Mouse (Mus musculus): ENCODE results near the gene Foxr1. TPM values are rescaled to one million over a fixed set of nuclear protein-coding genes. Genes with fewer than 3 reads are reported as not detected.

Gene Foxr1
- polyA plus RNA-seq, 1 experiment from 2014 or later, result not detected

GRCm38 (mm10) chr9:44384596-44384995, 56.3 kb downstream of the Foxr1 start:
- no peak for TF ChIP-seq CTCF (IDR thresholded peaks at IDR 0.05; ENCODE audit: low read depth)
- H3K9ac ChIP-seq (ENCODE audit: low read depth, low read length), result no peak overlapping the region
- no peak for ATAC-seq
- WGBS, result 83% methylated on average over 13 of the region's 13 CpGs
- no peaks in the 10 kb centered on the region for H3K9me3 ChIP-seq (ENCODE audit: control insufficient read depth)
- H3K36me3 ChIP-seq (ENCODE audit: control insufficient read depth, insufficient read depth), result peaks cover 85% of the 10 kb centered on the region
- peaks cover 6% of the 10 kb centered on the region; the same call in 1 of the 2 replicates for H3K4me1 ChIP-seq (replicated peaks; ENCODE audit: control insufficient read depth, insufficient read depth, low read length)
- no peak overlapping the region for H3K4me2 ChIP-seq (replicated peaks; ENCODE audit: low read depth)
- H3K27ac ChIP-seq (ENCODE audit: low read depth, low read length), result no peak overlapping the region; the same call in 1 of the 2 replicates
- H3K4me3 ChIP-seq (ENCODE audit: low read depth, low read length), result no peak overlapping the region
- no peaks in the 10 kb centered on the region for H3K27me3 ChIP-seq (replicated peaks; ENCODE audit: control insufficient read depth, insufficient read depth, low read length)

Small RNAs within 50 kb of the gene (microRNA-seq; reads per million reads assigned to microRNA genes)
- 1.1 reads per million for gene Mir7085

Other genes starting within 250 kb of the Foxr1 start
- gene Cbl, start 207.1 kb downstream of the Foxr1 start, polyA plus RNA-seq (2015; fragmentation: Nextera tagmentation; extraction: Ambion mirVana), result 5.8 and 6.7 TPM in 2 replicates
- gene Ccdc153, start 200.5 kb downstream of the Foxr1 start, polyA plus RNA-seq (2015; fragmentation: Nextera tagmentation; extraction: Ambion mirVana), result not detected in 2 replicates
- 37.0 and 40.1 TPM in 2 replicates for gene Pdzd3, start 189.7 kb downstream of the Foxr1 start, polyA plus RNA-seq (2015; fragmentation: Nextera tagmentation; extraction: Ambion mirVana)
- 4.6 TPM in 2 replicates for gene Nlrx1, start 172.5 kb downstream of the Foxr1 start, polyA plus RNA-seq (2015; fragmentation: Nextera tagmentation; extraction: Ambion mirVana)
- gene Abcg4, start 152.5 kb downstream of the Foxr1 start, polyA plus RNA-seq (2015; fragmentation: Nextera tagmentation; extraction: Ambion mirVana), result 0.88 and 1.1 TPM in 2 replicates
- 6.0 and 6.8 TPM in 2 replicates for gene Hinfp, start 135.5 kb downstream of the Foxr1 start, polyA plus RNA-seq (2015; fragmentation: Nextera tagmentation; extraction: Ambion mirVana)
- gene C2cd2l, start 120.9 kb downstream of the Foxr1 start, polyA plus RNA-seq (2015; fragmentation: Nextera tagmentation; extraction: Ambion mirVana), result 42.4 TPM in 2 replicates
- 23.6 and 25.3 TPM in 2 replicates for gene Dpagt1, start 115.1 kb downstream of the Foxr1 start, polyA plus RNA-seq (2015; fragmentation: Nextera tagmentation; extraction: Ambion mirVana)
- gene H2afx, start 106.4 kb downstream of the Foxr1 start, polyA plus RNA-seq (2015; fragmentation: Nextera tagmentation; extraction: Ambion mirVana), result 84.5 and 89.1 TPM in 2 replicates
- gene Hmbs, start 96.9 kb downstream of the Foxr1 start, polyA plus RNA-seq (2015; fragmentation: Nextera tagmentation; extraction: Ambion mirVana), result 60.1 and 60.7 TPM in 2 replicates
- 27.2 and 27.4 TPM in 2 replicates for gene Vps11, start 79.5 kb downstream of the Foxr1 start, polyA plus RNA-seq (2015; fragmentation: Nextera tagmentation; extraction: Ambion mirVana)
- 10.5 and 11.1 TPM in 2 replicates for gene Hyou1, start 61.6 kb downstream of the Foxr1 start, polyA plus RNA-seq (2015; fragmentation: Nextera tagmentation; extraction: Ambion mirVana)
- gene Slc37a4, start 44.3 kb downstream of the Foxr1 start, polyA plus RNA-seq (2015; fragmentation: Nextera tagmentation; extraction: Ambion mirVana), result 150 and 160 TPM in 2 replicates
- gene Rps25, start 34.0 kb downstream of the Foxr1 start, polyA plus RNA-seq (2015; fragmentation: Nextera tagmentation; extraction: Ambion mirVana), result 1,434 and 1,542 TPM in 2 replicates
- gene Trappc4, start 33.5 kb downstream of the Foxr1 start, polyA plus RNA-seq (2015; fragmentation: Nextera tagmentation; extraction: Ambion mirVana), result 138 and 142 TPM in 2 replicates
- gene Ccdc84, start 22.6 kb downstream of the Foxr1 start, polyA plus RNA-seq (2015; fragmentation: Nextera tagmentation; extraction: Ambion mirVana), result 14.7 and 19.7 TPM in 2 replicates
- gene Upk2, start 13.8 kb upstream of the Foxr1 start, polyA plus RNA-seq (2015; fragmentation: Nextera tagmentation; extraction: Ambion mirVana), result not detected in 2 replicates
- gene Bcl9l, start 41.7 kb upstream of the Foxr1 start, polyA plus RNA-seq (2015; fragmentation: Nextera tagmentation; extraction: Ambion mirVana), result 4.8 and 4.9 TPM in 2 replicates
- gene Cxcr5, start 120.7 kb upstream of the Foxr1 start, polyA plus RNA-seq (2015; fragmentation: Nextera tagmentation; extraction: Ambion mirVana), result 0.21 and 0.25 TPM in 2 replicates
- 7.3 and 9.5 TPM in 2 replicates for gene Ddx6, start 163.8 kb upstream of the Foxr1 start, polyA plus RNA-seq (2015; fragmentation: Nextera tagmentation; extraction: Ambion mirVana)
- 2.1 and 2.4 TPM in 2 replicates for gene Treh, start 232.1 kb upstream of the Foxr1 start, polyA plus RNA-seq (2015; fragmentation: Nextera tagmentation; extraction: Ambion mirVana)